Mouse (Mus musculus) embryonic facial prominence, embryonic 15.5 days (tissue): Measurements from ENCODE around the gene Rmnd5b. TPM values are rescaled to one million over a fixed set of nuclear protein-coding genes. Genes with fewer than 3 reads are reported as not detected.
"Not testable (repeated sequence)": the region's sequence is repeated elsewhere in the genome, so short reads cannot be mapped to it uniquely, and the experiment has no call there.

ENCODE experiments used
- ATAC-seq: fragments of 200-750 bp; cut with Nextera tagmentation; 2 replicates; pipeline ENCODE4 v1.8.0; 2017; ENCODE audit warnings: low read depth, moderate TSS enrichment; ENCODE audit not compliant: insufficient number of reproducible peaks, low FRiP score, low TSS enrichment
- H3K27ac ChIP-seq: fragments of 300-500 bp; sonication (generic); replicated peaks from 2 replicates; pipeline ENCODE4 v1.5.1; 2015; ENCODE audit warnings: mild to moderate bottlenecking, inconsistent platforms
- H3K27me3 ChIP-seq: fragments of 300-500 bp; sonication (generic); 2 replicates; pipeline ENCODE4 v1.6.1; 2015; ENCODE audit warnings: inconsistent platforms
- H3K36me3 ChIP-seq: fragments of 300-500 bp; sonication (generic); 2 replicates; pipeline ENCODE4 v1.6.1; 2015; ENCODE audit warnings: mild to moderate bottlenecking, inconsistent platforms
- H3K4me1 ChIP-seq: fragments of 300-500 bp; sonication (generic); 2 replicates; pipeline ENCODE4 v1.6.1; 2015; ENCODE audit warnings: inconsistent platforms
- H3K4me2 ChIP-seq: fragments of 300-500 bp; sonication (generic); replicated peaks from 2 replicates; pipeline ENCODE4 v1.6.1; 2015; ENCODE audit warnings: mild to moderate bottlenecking, inconsistent platforms
- H3K4me3 ChIP-seq: fragments of 300-500 bp; sonication (generic); replicated peaks from 2 replicates; pipeline ENCODE4 v1.5.1; 2015; ENCODE audit warnings: mild to moderate bottlenecking, inconsistent platforms
- H3K9ac ChIP-seq: fragments of 300-500 bp; sonication (generic); 2 replicates; pipeline ENCODE4 v1.6.1; 2015; ENCODE audit warnings: inconsistent platforms
- H3K9me3 ChIP-seq: fragments of 300-500 bp; sonication (generic); replicated peaks from 2 replicates; pipeline ENCODE4 v1.6.1; 2016; ENCODE audit warnings: inconsistent platforms
- WGBS: fragments of 180-500 bp; shearing (Covaris S2); methylation state at CpG from one replicate; pipeline ENCODE4 v1.1.7; 2015; 5-methylcytosine and 5-hydroxymethylcytosine counted together
- polyA plus RNA-seq: library from polyadenylated mRNA; unstranded; fragments of >200 nt; fragmentation: Nextera tagmentation; extraction: Ambion mirVana; gene quantifications from 2 replicates; pipeline ENCODE4 v1.2.1, GENCODE M21; 2015

The Rmnd5b gene
- polyA plus RNA-seq, 1 experiment from 2014 or later = 53.1 TPM

DNA sequence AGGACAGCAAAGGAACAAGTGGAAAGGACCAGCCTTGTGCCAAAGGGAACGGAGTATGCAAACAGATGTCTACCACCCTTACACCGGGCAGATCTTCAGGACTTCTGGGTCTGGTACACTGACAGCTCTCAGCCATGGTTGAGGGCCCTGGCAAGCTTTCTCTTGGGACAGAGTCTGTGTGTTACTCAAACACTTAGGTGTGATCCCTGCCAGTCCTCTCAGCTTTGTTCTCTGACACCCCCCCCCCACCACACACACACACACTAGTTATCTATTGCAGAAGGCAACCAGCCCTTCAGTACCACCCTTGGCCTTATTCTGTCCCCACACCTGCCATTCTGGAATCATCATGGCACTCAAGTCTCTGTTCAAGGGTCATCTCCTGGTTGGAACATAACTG, 13.9 kb downstream of the Rmnd5b start:
- Histone ChIP-seq H3K36me3 (peaks cover 56% of the 10 kb centered on the region), H3K27ac (no peak overlapping the region)
- WGBS = 95% methylated on average over 2 of the region's 2 CpGs

DNA sequence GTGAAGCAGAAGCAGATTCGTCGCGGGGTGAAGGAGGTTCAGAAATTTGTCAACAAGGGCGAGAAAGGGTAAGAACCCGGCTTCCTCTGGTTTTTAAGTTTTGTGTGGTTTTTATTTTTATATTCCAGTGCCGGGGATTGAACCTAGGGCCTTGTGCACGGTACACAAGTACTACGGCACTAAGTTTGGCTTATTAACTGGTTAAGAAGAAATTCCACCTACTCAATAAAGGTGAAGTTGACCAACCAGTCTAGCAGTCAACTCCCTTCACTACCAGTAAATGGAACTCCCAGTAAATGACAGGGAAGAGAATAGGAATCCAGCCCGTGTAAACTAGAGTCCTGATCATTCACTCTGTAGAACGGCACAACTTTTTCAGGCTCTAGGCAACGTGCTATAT, 15.6 kb downstream of the Rmnd5b start:
- peaks cover 41% of the 10 kb centered on the region for H3K36me3 ChIP-seq
- H3K4me3 ChIP-seq = peak overlapping the region; percentile 90
- no peaks in the 10 kb centered on the region for H3K27me3 ChIP-seq
- peak overlapping the region; percentile 64 for H3K9ac ChIP-seq
- H3K9me3 ChIP-seq = no peaks in the 10 kb centered on the region
- H3K4me1 ChIP-seq = peaks cover 25% of the 10 kb centered on the region
- peak overlapping the region; percentile 63 for H3K27ac ChIP-seq
- ATAC-seq = no peak
- H3K4me2 ChIP-seq = peak overlapping the region; percentile 76
- under 1% methylated on average over 11 of the region's 11 CpGs for WGBS

More for the DNA sequence above, 13.9 kb downstream of the Rmnd5b start:
- ATAC-seq = no peak
- Histone ChIP-seq H3K4me1 (peaks cover 18% of the 10 kb centered on the region), H3K4me3 (no peak overlapping the region), H3K27me3 (no peaks in the 10 kb centered on the region), H3K9me3 (no peaks in the 10 kb centered on the region), H3K4me2 (no peak overlapping the region), H3K9ac (no peak overlapping the region)

DNA sequence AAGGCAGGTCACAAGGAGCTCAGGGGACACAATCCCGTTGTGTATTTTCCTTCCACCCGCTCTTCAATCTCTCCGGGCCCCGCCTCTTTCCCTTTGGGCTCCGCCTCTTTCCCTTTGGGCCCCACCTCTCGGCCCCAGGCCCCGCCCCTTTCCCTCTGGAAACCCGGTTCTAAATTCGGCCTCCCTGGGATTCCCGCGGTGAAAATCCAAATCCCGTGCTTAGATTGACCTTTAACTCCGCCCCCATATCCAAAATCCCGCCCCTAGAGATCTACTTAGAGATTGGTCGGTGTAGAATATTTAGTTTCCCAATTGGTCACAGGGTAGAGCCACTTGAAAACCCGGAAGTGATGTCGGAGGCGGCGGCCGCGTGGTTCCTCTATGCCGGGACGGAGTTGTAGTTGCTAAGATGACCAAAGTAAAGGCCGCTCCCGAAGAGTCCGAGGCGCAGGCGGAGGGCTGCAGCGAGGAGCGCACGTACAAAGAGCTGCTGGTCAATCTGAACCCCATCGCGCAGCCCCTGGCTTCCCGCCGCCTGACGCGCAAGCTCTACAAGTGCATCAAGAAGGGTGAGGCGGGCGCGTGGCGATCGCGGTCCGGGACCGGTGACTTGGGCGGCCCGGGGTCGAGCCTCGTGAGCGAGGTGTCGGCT, 16.2 kb downstream of the Rmnd5b start, which contains the start of gene Nhp2:
Gene Nhp2 (plus strand): TSS at position 327 of the 652 bp plus-strand sequence.
- peak within 1 kb of the TSS; percentile 90 for H3K4me3 ChIP-seq
- H3K36me3 ChIP-seq = peaks cover 35% of the 10 kb centered on the region
- H3K4me2 ChIP-seq = peak within 1 kb of the TSS; percentile 76
- peaks cover 30% of the 10 kb centered on the region for H3K4me1 ChIP-seq
- H3K27me3 ChIP-seq = no peaks in the 10 kb centered on the region
- H3K9ac ChIP-seq = peak within 1 kb of the TSS; percentile 64
- ATAC-seq = peak; percentile 93
- peak within 1 kb of the TSS; percentile 63 for H3K27ac ChIP-seq
- under 1% methylated on average over 51 of the region's 51 CpGs for WGBS
- H3K9me3 ChIP-seq = no peaks in the 10 kb centered on the region

DNA sequence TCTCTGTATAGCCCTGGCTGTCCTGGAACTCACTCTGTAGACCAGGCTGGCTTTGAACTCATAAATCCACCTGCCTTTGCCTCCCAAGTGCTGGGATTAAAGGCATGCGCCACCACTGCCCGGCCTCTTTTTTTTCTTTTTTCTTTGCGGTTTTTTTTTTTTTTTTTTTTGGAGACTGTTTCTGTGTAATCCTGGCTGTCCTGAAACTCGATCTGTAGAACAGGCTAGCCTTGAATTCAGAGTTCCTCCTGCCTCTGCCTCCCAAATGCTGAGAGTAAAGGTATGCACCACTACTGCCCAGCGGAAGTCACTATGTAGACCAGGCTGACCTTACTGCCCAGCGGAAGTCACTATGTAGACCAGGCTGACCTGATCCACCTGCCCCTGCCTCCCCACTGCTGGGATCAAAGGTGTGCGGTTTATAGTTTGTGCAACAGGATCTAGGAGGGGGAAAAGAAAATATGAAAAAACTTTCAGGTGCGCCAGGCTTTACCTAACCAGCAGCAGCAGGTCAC, 16.7 kb downstream of the Rmnd5b start:
- peak overlapping the region; percentile 90 for H3K4me3 ChIP-seq
- no peak overlapping the region for H3K9ac ChIP-seq
- H3K27me3 ChIP-seq = no peaks in the 10 kb centered on the region
- peaks cover 30% of the 10 kb centered on the region for H3K4me1 ChIP-seq
- no peak for ATAC-seq
- 47% methylated on average over 8 of the region's 8 CpGs for WGBS
- peak overlapping the region; percentile 76 for H3K4me2 ChIP-seq
- H3K27ac ChIP-seq = 0 out of 2 replicates have a peak overlapping the region, but pooled peaks have one; percentile 53
- no peaks in the 10 kb centered on the region for H3K9me3 ChIP-seq
- H3K36me3 ChIP-seq = peaks cover 29% of the 10 kb centered on the region

DNA sequence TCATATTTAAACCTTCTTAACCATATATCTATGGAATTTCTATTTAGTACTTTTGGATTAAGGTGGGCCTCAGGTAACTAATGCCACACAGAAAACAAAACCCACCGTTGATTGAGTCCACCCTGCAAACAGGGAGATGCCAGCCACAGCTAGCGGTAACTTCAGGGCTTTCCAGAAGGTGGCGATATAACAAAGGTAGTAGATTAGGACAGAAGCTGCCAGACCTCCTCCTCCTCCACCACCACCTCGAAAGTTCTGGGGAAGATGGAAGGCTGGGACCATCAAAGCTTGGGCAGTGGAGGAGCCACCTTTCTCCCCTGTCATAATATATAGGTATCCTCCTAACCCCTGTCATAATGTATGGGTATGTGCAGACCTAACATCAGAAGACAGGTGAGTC, 18.0 kb downstream of the Rmnd5b start:
- Histone ChIP-seq H3K36me3 (peaks cover 17% of the 10 kb centered on the region), H3K9me3 (no peaks in the 10 kb centered on the region), H3K27me3 (no peaks in the 10 kb centered on the region), H3K9ac (no peak overlapping the region), H3K4me2 (no peak overlapping the region), H3K4me1 (peaks cover 30% of the 10 kb centered on the region), H3K4me3 (no peak overlapping the region), H3K27ac (no peak overlapping the region)
- WGBS = 3% methylated on average over 4 of the region's 4 CpGs
- no peak for ATAC-seq

DNA sequence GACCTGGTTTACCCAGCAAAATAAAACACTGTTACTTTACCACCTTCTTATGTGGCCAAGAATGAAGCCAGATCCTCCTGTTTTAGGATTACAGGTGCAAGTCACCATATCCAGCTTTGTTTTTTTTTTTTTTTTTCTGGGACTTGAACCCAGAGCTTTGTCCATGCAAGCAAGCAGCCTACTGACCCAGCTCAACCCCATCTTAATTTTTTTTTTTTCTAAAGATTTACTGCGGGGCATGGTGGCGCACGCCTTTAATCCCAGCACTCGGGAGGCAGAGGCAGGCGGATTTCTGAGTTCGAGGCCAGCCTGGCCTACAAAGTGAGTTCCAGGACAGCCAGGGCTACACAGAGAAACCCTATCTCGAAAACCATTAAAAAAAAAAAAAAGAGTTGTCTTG, 19.6 kb downstream of the Rmnd5b start:
- H3K27ac ChIP-seq = peak overlapping the region; percentile 94; the same call in 1 of the 2 replicates

DNA sequence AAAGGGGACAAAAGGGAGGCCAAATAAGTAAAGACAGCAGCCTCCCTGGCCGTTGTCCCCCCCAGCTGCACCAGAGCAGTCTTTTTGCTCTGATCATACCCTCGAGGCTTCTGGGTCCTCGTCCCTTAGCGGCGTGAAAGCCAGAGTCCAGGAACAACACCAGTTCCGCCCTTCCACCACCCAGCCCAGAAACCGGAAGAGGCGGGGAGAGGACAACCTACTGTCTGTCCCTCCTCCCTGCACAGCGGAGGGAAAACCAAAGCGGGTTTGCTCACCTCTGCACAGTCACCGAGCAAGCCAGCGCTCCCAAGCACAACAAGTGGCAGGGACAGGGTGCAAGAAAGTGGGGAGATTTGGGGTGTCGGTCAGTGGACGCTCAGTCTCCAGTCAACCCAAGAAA, 20.1 kb downstream of the Rmnd5b start:
- Histone ChIP-seq H3K4me1 (peaks cover 19% of the 10 kb centered on the region), H3K9ac (peak overlapping the region; percentile 53), H3K27ac (peak overlapping the region; percentile 94), H3K36me3 (no peaks in the 10 kb centered on the region), H3K9me3 (no peaks in the 10 kb centered on the region), H3K4me3 (peak overlapping the region; percentile 49), H3K27me3 (no peaks in the 10 kb centered on the region), H3K4me2 (peak overlapping the region; percentile 82)
- peak; percentile 66; the same call in 1 of the 2 replicates for ATAC-seq
- under 1% methylated on average over 14 of the region's 14 CpGs for WGBS

More for the DNA sequence above, 19.6 kb downstream of the Rmnd5b start:
- Histone ChIP-seq H3K4me3 (peak overlapping the region; percentile 49; the same call in 1 of the 2 replicates), H3K4me1 (peaks cover 24% of the 10 kb centered on the region), H3K4me2 (peak overlapping the region; percentile 82), H3K9ac (peak overlapping the region; percentile 53; the same call in 1 of the 2 replicates)
- WGBS = 93% methylated on average over 7 of the region's 7 CpGs
- H3K36me3 ChIP-seq, H3K9me3 ChIP-seq, H3K27me3 ChIP-seq, ATAC-seq: not testable (repeated sequence)

DNA sequence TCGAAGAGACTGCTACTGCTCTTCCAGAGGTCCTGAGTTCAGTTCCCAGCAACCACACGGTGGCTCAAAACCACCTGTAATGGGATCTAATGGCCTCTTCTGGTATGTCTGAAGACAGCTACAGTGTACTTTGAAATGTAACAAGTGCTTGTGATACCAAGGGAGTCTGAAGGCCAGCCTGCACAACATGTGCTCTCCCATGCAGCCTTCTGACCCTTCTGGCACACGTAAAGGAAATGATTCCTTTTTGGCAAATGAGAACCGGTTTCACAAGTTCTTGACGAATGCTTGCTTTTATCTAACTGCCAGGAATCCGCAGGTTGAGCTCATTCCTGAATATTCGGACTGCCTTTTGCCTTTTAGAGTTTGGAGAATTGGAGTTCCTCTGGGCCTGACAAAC, 20.6 kb downstream of the Rmnd5b start:
- ATAC-seq = no peak
- no peaks in the 10 kb centered on the region for H3K9me3 ChIP-seq
- no peaks in the 10 kb centered on the region for H3K36me3 ChIP-seq
- 28% methylated on average over 7 of the region's 7 CpGs for WGBS
- peaks cover 14% of the 10 kb centered on the region for H3K4me1 ChIP-seq
- H3K27me3 ChIP-seq = no peaks in the 10 kb centered on the region
- H3K27ac ChIP-seq = peak overlapping the region; percentile 94
- H3K9ac ChIP-seq = peak overlapping the region; percentile 53
- peak overlapping the region; percentile 82 for H3K4me2 ChIP-seq
- peak overlapping the region; percentile 49 for H3K4me3 ChIP-seq

DNA sequence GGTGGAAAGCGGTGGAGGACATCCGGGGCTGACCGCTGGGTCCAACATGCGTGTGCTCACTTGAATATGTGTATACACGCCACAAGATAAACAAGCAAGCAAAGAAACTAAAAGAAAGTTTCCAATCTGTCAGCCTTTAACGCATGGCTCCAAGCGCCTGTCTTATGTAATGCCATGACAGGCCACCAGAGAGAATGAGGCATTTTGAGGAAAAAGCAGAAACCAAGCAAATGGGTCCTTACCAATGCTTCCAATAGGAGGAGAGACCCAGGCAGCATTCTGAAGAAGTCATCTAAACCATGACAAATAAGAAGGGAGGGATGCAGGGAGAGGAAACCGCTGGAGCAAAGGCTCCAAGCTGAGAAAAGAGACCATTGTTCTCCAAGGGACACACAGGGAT, 21.4 kb downstream of the Rmnd5b start:
- no peak overlapping the region for H3K9ac ChIP-seq
- ATAC-seq = no peak
- no peaks in the 10 kb centered on the region for H3K9me3 ChIP-seq
- 74% methylated on average over 8 of the region's 8 CpGs for WGBS
- no peak overlapping the region for H3K4me3 ChIP-seq
- no peaks in the 10 kb centered on the region for H3K36me3 ChIP-seq
- peaks cover 12% of the 10 kb centered on the region for H3K4me1 ChIP-seq
- H3K27me3 ChIP-seq = no peaks in the 10 kb centered on the region
- peak overlapping the region; percentile 94 for H3K27ac ChIP-seq
- no peak overlapping the region for H3K4me2 ChIP-seq

DNA sequence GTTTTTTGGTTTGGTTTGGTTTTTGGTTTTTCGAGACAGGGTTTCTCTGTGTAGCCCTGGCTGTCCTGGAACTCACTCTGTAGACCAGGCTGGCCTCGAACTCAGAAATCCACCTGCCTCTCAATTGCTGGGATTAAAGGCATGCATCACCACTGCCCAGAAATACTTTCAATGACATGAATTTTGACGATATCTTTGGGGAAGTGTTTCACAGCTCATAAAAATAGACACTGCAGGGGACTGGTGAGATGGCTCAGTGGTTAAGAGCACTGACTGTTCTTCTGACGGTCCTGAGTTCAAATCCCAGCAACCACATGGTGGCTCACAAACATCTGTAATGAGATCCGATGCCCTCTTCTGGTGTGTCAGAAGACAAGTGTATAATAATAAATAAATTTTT, 25.8 kb downstream of the Rmnd5b start:
- H3K36me3 ChIP-seq, H3K27ac ChIP-seq, H3K27me3 ChIP-seq, H3K9ac ChIP-seq, ATAC-seq, H3K4me2 ChIP-seq, H3K9me3 ChIP-seq, H3K4me3 ChIP-seq: not testable (repeated sequence)
- WGBS = 86% methylated on average over 5 of the region's 5 CpGs
- H3K4me1 ChIP-seq = peaks cover 17% of the 10 kb centered on the region

DNA sequence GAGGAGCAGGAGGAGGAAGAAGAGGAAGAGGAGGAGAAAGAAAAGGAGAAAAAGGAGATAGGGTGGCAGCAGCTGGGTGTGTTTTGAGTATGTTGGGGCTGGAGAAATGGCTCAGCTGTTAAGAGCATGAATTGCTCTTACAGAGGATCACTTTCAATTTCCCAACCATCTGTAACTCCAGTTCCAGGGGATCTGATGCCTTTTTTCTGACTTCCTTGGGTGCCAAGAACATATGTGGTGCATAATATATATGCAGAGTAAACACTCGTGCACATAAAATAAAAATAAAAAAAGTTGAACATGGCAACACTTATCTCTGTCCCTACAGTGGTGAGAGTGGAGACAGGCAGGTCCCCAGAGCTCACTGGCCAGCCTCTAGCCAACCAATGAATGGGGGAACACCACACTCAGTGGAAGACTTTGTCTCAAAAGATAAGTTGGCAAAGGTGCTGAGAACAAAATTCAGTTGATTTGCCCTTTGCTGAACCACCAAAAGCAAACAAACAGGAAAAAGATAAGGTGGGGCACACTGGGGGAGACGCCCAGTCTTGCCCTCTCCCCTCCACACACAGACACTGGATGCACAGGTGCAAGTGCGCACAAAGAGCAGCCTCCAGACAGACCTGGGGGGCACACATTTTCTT, 26.3 kb downstream of the Rmnd5b start:
- Histone ChIP-seq H3K9ac (no peak overlapping the region), H3K9me3 (no peaks in the 10 kb centered on the region), H3K36me3 (peaks cover 9% of the 10 kb centered on the region), H3K4me1 (peaks cover 19% of the 10 kb centered on the region), H3K4me3 (no peak overlapping the region), H3K4me2 (no peak overlapping the region), H3K27me3 (no peaks in the 10 kb centered on the region), H3K27ac (no peak overlapping the region)
- WGBS = 74% methylated on average over 3 of the region's 3 CpGs
- no peak for ATAC-seq
